Mouse (Mus musculus): Measurements from ENCODE around the gene Rbm19.

GRCm38 (mm10) chr5:120191620-120192019 lies 75.4 kb downstream of the Rbm19 start:
- TF ChIP-seq CTCF (IDR thresholded peaks at IDR 0.05; ENCODE audit: extremely low read depth, insufficient read depth, insufficient read length, insufficient replicate concordance), result no peak
- TF ChIP-seq POLR2A (IDR thresholded peaks at IDR 0.05; ENCODE audit: low read depth, low read length), result no peak
